Mouse (Mus musculus) layer of hippocampus, adult 11-12 months (tissue): ENCODE data around the gene Chpf.
A peak's percentile ranks its signal among the peaks of the same experiment; 100 is the strongest.

Experiments used
- DNase-seq: peaks from one replicate; pipeline ENCODE4 v3.0.0; 2022; ENCODE audit warnings: low spot score

Chpf gene

GRCm38 (mm10) chr1:75498897-75499296, 19.8 kb upstream of the Chpf start:
- DNase-seq: no peak

- DNase-seq: no peak
Observed at GRCm38 (mm10) chr1:75494878-75495548, 15.9 kb upstream of the Chpf start.

- DNase-seq: no peak
Observed at GRCm38 (mm10) chr1:75492579-75493170, 13.6 kb upstream of the Chpf start.

GRCm38 (mm10) chr1:75490785-75491551, 11.9 kb upstream of the Chpf start:
- DNase-seq: no peak

GRCm38 (mm10) chr1:75487405-75488161, 8.5 kb upstream of the Chpf start:
- DNase-seq: peak; percentile 52

- DNase-seq: no peak
Observed at GRCm38 (mm10) chr1:75487040-75487404, 7.9 kb upstream of the Chpf start.

GRCm38 (mm10) chr1:75486561-75486960, 7.5 kb upstream of the Chpf start:
- no peak for DNase-seq

GRCm38 (mm10) chr1:75480735-75481134, 1.6 kb upstream of the Chpf start:
- no peak for DNase-seq

GRCm38 (mm10) chr1:75480036-75480435, 929 bp upstream of the Chpf start:
- DNase-seq: no peak

GRCm38 (mm10) chr1:75479635-75479989, 505 bp upstream of the Chpf start:
- no peak for DNase-seq

- DNase-seq: no peak
Observed at GRCm38 (mm10) chr1:75478497-75478896, 610 bp downstream of the Chpf start.

GRCm38 (mm10) chr1:75477966-75478290, 1.2 kb downstream of the Chpf start:
- DNase-seq: no peak

GRCm38 (mm10) chr1:75477264-75477965, 1.7 kb downstream of the Chpf start:
- DNase-seq: peak; percentile 83

GRCm38 (mm10) chr1:75476441-75476840, 2.7 kb downstream of the Chpf start:
- no peak for DNase-seq

GRCm38 (mm10) chr1:75469287-75469825, 9.8 kb downstream of the Chpf start:
- no peak for DNase-seq

- DNase-seq: peak; percentile 89
Observed at GRCm38 (mm10) chr1:75467215-75467927, 11.7 kb downstream of the Chpf start.

GRCm38 (mm10) chr1:75463652-75464204, 15.4 kb downstream of the Chpf start:
- no peak for DNase-seq

GRCm38 (mm10) chr1:75462636-75463035, 16.5 kb downstream of the Chpf start:
- DNase-seq: no peak

- DNase-seq: no peak
Observed at GRCm38 (mm10) chr1:75460297-75460696, 18.8 kb downstream of the Chpf start.

- no peak for DNase-seq
Observed at GRCm38 (mm10) chr1:75458789-75459684, 20.1 kb downstream of the Chpf start.
